Mouse (Mus musculus) central nervous system, embryonic 14 days (tissue): Measurements from ENCODE around the gene Egflam. TPM values are rescaled to one million over a fixed set of nuclear protein-coding genes. Genes with fewer than 3 reads are reported as not detected.

Experiments used
- polyA plus RNA-seq: library from polyadenylated mRNA; depleted of rRNA; stranded (reverse); fragments of >200 nt; gene quantifications from 2 replicates; pipeline ENCODE4 v1.2.3, GENCODE M21; 2012; rRNA removed

Egflam gene
- 5.5 and 10.0 TPM in 2 replicates for polyA plus RNA-seq

GRCm38 (mm10) chr15:7397818-7398608 lies at the start of gene Egflam:
Egflam (minus strand) TSS chr15:7398395.

